Mouse (Mus musculus): Measurements from ENCODE around the gene Carns1. TPM values are rescaled to one million over a fixed set of nuclear protein-coding genes. Genes with fewer than 3 reads are reported as not detected.

Gene Carns1
- total RNA-seq, 2 experiments from 2014 or later, result 3.8 to 5.9 TPM

GRCm38 (mm10) chr19:4121097-4121805 lies 54.0 kb downstream of the Carns1 start:
- intact Hi-C loops (cut with DNase I), result no loop called here
- DNase-seq (ENCODE audit: low spot score in 2 of 2), result peak; percentile 97 to 99

- intact Hi-C loops (cut with DNase I), result no loop called here
- DNase-seq (ENCODE audit: low spot score in 2 of 2), result no peak
These were observed 54.8 kb downstream of the Carns1 start for GRCm38 (mm10) chr19:4120496-4120895.

GRCm38 (mm10) chr19:4119716-4120487 lies 55.4 kb downstream of the Carns1 start:
- intact Hi-C loops (cut with DNase I), result no loop called here
- no peak for DNase-seq (ENCODE audit: low spot score in 2 of 2)

DNA sequence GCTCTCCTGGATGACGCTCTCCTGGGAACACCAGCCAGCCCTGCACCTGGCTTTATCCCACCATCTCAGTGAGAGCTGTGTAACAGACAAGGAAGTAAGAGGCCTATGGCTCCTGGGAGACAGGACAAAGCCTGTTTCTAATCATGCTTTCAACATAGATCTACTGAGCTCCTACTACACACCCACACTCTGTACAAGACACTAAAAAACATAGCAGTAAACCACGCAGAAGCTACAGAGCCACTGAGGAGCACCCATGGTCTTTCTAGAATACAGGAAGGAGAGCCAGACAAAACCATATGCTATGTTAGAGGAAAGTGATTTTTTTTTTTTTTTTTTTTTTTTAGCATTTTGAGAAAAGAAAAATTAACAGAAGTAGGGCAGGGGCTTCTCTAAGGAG lies 56.9 kb downstream of the Carns1 start:
- intact Hi-C loops (cut with DNase I), result no loop called here
- peak in 1 of 2 experiments; percentile 60 for DNase-seq (ENCODE audit: low spot score in 2 of 2)

DNA sequence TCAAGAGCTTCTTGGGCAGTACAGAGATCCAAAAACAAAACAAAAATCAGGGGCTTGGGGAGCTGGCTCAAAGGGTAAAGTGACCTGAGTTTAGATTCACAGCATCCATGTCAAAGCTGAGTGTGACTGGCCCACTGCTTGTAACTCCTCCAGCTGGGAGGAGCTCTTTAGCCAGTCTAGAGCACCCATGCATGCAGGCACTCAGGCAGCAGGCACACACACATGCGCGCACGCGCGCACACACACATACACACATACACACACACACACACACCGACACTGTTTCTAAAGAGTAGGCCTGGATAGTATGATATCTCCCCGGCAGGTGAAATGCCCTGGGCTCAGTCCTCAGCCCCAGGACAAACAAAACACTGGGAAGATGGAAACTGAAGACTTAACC lies 58.3 kb downstream of the Carns1 start:
- DNase-seq (ENCODE audit: low spot score in 2 of 2), result no peak
- intact Hi-C loops (cut with DNase I), result no loop called here

- intact Hi-C loops (cut with DNase I), result no loop called here
- DNase-seq (ENCODE audit: low spot score in 2 of 2), result no peak
These were observed 59.5 kb downstream of the Carns1 start for GRCm38 (mm10) chr19:4115816-4116215.

DNA sequence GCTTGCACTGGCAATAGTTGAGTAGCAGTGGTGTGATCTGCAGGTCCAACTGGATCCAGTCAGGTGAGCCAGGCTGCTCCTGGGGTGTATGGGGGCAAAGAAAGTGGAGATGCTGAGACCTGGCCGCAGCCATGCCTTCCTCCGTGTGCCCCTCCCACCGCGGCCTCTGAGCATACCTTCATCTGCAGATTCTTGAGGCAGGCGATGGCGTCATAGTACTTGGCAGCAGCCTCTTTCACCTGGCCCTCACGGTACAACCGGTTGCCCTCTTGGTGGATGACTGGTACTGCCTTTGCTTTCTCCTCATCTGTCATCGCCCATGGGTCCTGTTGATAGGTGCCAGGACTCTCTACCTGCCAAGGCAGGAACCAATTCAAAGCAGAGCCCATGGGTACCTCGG lies 60.1 kb downstream of the Carns1 start:
- no peak for DNase-seq (ENCODE audit: low spot score in 2 of 2)
- intact Hi-C loops (cut with DNase I), result no loop called here

DNA sequence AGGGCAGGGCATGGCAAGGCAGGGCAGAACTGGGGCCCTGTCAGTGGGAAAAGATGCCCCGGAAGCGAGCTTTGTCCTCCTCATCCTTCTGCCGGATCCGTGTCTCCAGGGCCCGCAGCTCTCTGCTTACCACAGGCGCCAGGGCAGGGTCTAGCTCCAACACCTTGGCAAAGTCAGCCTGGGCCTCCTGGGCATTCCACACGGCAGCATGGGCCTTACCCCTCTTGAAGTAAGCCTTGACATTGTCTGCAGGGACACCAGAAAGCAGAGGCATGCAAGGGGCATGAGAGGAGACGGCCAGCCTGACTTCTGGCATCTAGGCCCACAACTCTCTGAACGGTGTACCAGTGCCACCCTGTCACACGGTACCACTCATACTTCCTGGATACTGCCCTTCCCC lies 60.7 kb downstream of the Carns1 start:
- DNase-seq (ENCODE audit: low spot score in 2 of 2), result no peak
- intact Hi-C loops (cut with DNase I), result no loop called here

Small RNA genes within 50 kb of the gene (microRNA-seq; reads per million reads assigned to microRNA genes)
- gene Gm26115, result 0 reads per million in 2 experiments

Other genes starting within 250 kb of the Carns1 start
- gene Aldh3b1, start 245.7 kb downstream of the Carns1 start, total RNA-seq (2021), result 1 to 10 TPM; 1.8 to 2.0 TPM
- 10 to 100 TPM; 16.0 to 18.4 TPM for gene Unc93b1, start 240.3 kb downstream of the Carns1 start, total RNA-seq (2021)
- gene Aldh3b3, start 216.8 kb downstream of the Carns1 start, total RNA-seq (2021), result under 1 TPM in 1 of 2 experiments, not detected in 1; 0.13 TPM
- 1 to 10 TPM; 1.8 to 2.4 TPM for gene Aldh3b2, start 203.2 kb downstream of the Carns1 start, total RNA-seq (2021)
- 1 to 10 TPM; 1.8 to 3.1 TPM for gene Acy3, start 188.9 kb downstream of the Carns1 start, total RNA-seq (2021)
- gene Tbx10, start 182.7 kb downstream of the Carns1 start, total RNA-seq (2021), result not detected
- gene Nudt8, start 174.9 kb downstream of the Carns1 start, total RNA-seq (2021), result 10 to 100 TPM in 1 of 2 experiments, 1 to 10 TPM in 1; 8.5 to 10.3 TPM
- 1 to 10 TPM; 1.2 to 1.6 TPM for gene Gm49405, start 174.9 kb downstream of the Carns1 start, total RNA-seq (2021)
- 1 to 10 TPM; 3.2 to 3.5 TPM for gene Doc2g, start 172.2 kb downstream of the Carns1 start, total RNA-seq (2021)
- gene Ndufv1, start 162.7 kb downstream of the Carns1 start, total RNA-seq (2021), result 100 to 1,000 TPM; 227 to 231 TPM
- gene Gstp1, start 137.5 kb downstream of the Carns1 start, total RNA-seq (2021), result 100 to 1,000 TPM; 213 to 245 TPM
- 10 to 100 TPM; 22.3 to 24.3 TPM for gene Gstp2, start 129.5 kb downstream of the Carns1 start, total RNA-seq (2021)
- gene Gstp3, start 115.9 kb downstream of the Carns1 start, total RNA-seq (2021), result not detected
- not detected for gene Cabp2, start 93.9 kb downstream of the Carns1 start, total RNA-seq (2021)
- 10 to 100 TPM; 26.4 to 26.7 TPM for gene Cdk2ap2, start 78.3 kb downstream of the Carns1 start, total RNA-seq (2021)
- 100 to 1,000 TPM; 225 to 226 TPM for gene Pitpnm1, start 75.5 kb downstream of the Carns1 start, total RNA-seq (2021)
- gene Aip, start 49.6 kb downstream of the Carns1 start, total RNA-seq (2021), result 10 to 100 TPM; 83.4 to 94.1 TPM
- gene Gpr152, start 35.7 kb downstream of the Carns1 start, total RNA-seq (2021), result not detected
- under 1 TPM; 0.11 to 0.23 TPM for gene Cabp4, start 31.4 kb downstream of the Carns1 start, total RNA-seq (2021)
- gene Coro1b, start 26.9 kb downstream of the Carns1 start, total RNA-seq (2021), result 10 to 100 TPM; 80.7 to 87.5 TPM
- 1 to 10 TPM; 1.0 to 1.5 TPM for gene Ptprcap, start 21.9 kb downstream of the Carns1 start, total RNA-seq (2021)
- gene Rps6kb2, start 12.1 kb downstream of the Carns1 start, total RNA-seq (2021), result 10 to 100 TPM; 39.5 to 39.9 TPM
- 1 to 10 TPM; 1.6 to 1.8 TPM for gene Tbc1d10c, start 15.8 kb upstream of the Carns1 start, total RNA-seq (2021)
- 100 to 1,000 TPM; 323 to 336 TPM for gene Ppp1ca, start 16.6 kb upstream of the Carns1 start, total RNA-seq (2021)
- 1 to 10 TPM; 6.4 to 9.0 TPM for gene Rad9a, start 26.2 kb upstream of the Carns1 start, total RNA-seq (2021)
- 1 to 10 TPM; 1.3 to 1.5 TPM for gene Clcf1, start 38.8 kb upstream of the Carns1 start, total RNA-seq (2021)
- gene AC109138.7, start 38.9 kb upstream of the Carns1 start, total RNA-seq (2021), result not detected
- 10 to 100 TPM; 16.2 to 16.9 TPM for gene Pold4, start 56.4 kb upstream of the Carns1 start, total RNA-seq (2021)
- gene Ssh3, start 93.7 kb upstream of the Carns1 start, total RNA-seq (2021), result 10 to 100 TPM; 44.5 to 52.4 TPM
- 10 to 100 TPM; 84.5 to 84.9 TPM for gene Ankrd13d, start 107.7 kb upstream of the Carns1 start, total RNA-seq (2021)
- gene Grk2, start 130.7 kb upstream of the Carns1 start, total RNA-seq (2021), result 100 to 1,000 TPM; 165 to 173 TPM
- 10 to 100 TPM; 62.1 to 74.9 TPM for gene Kdm2a, start 222.8 kb upstream of the Carns1 start, total RNA-seq (2021)